Mouse (Mus musculus) left cerebral cortex, adult 2 months (tissue): ENCODE results near the gene Lax1. TPM values are rescaled to one million over a fixed set of nuclear protein-coding genes. Genes with fewer than 3 reads are reported as not detected.
"Not testable (repeated sequence)": the region's sequence is repeated elsewhere in the genome, so short reads cannot be mapped to it uniquely, and the experiment has no call there.

ENCODE experiments used
- DNase-seq, 2 experiments: peaks; one replicate each; pipeline ENCODE4 v3.0.0; 2021 to 2022; ENCODE audit warnings: low spot score in 2 of 2, mixed read lengths in 1 of 2; ENCODE audit errors: extremely low spot score in 1 of 2
- H3K27ac ChIP-seq: fragments of 200-600 bp; 2 replicates; pipeline ENCODE4 v1.8.1; 2022
- H3K4me3 ChIP-seq: fragments of 200-600 bp; 2 replicates; pipeline ENCODE4 v1.8.1; 2022
- CTCF ChIP-seq: fragments of 200-600 bp; IDR thresholded peaks from 2 replicates; pipeline ENCODE4 v1.8.1; 2022; ENCODE audit warnings: antibody characterized with exemption, mild to moderate bottlenecking, moderate library complexity
- intact Hi-C: fragments of 180-260 bp; cut with DNase I; formaldehyde crosslinking; loops from one replicate; pipeline ENCODE4 v1.15.1; 2025
- total RNA-seq, 2 experiments: library from RNA; stranded (reverse); gene quantifications; 2 replicates each; pipeline ENCODE4 v1.2.3; 2021

Lax1 gene
- total RNA-seq, 2 experiments from 2014 or later = 0.65 TPM; not detected in 1

GRCm38 (mm10) chr1:133711376-133711775 lies 21.5 kb upstream of the Lax1 start:
- intact Hi-C loops = no loop called here
- Histone ChIP-seq H3K4me3 (no peak overlapping the region), H3K27ac (no peak overlapping the region)
- TF ChIP-seq CTCF = no peak
- DNase-seq = no peak

GRCm38 (mm10) chr1:133710895-133711294 lies 21.0 kb upstream of the Lax1 start:
- TF ChIP-seq CTCF = no peak
- H3K27ac ChIP-seq = no peak overlapping the region
- intact Hi-C loops = no loop called here
- no peak overlapping the region for H3K4me3 ChIP-seq
- DNase-seq = no peak

GRCm38 (mm10) chr1:133709292-133709691 lies 19.4 kb upstream of the Lax1 start:
- intact Hi-C loops = no loop called here
- TF ChIP-seq CTCF = no peak
- Histone ChIP-seq H3K27ac (no peak overlapping the region), H3K4me3 (no peak overlapping the region)
- DNase-seq = no peak

GRCm38 (mm10) chr1:133701824-133702223 lies 11.9 kb upstream of the Lax1 start:
- intact Hi-C loops = not testable (repeated sequence)

GRCm38 (mm10) chr1:133697935-133698620 lies 8.2 kb upstream of the Lax1 start:
- no peak for DNase-seq
- Histone ChIP-seq H3K27ac (no peak overlapping the region), H3K4me3 (no peak overlapping the region)
- no peak for TF ChIP-seq CTCF
- intact Hi-C loops = loop anchor here (5.0 kb wide), 1 partner anchor 66 kb away; no protein-coding TSS in a partner anchor

More at GRCm38 (mm10) chr1:133701824-133702223, 11.9 kb upstream of the Lax1 start:
- not testable (repeated sequence) for H3K4me3 ChIP-seq, H3K27ac ChIP-seq, DNase-seq
- TF ChIP-seq CTCF = peak; percentile 47

GRCm38 (mm10) chr1:133695901-133696300 lies 6.0 kb upstream of the Lax1 start:
- no peak for TF ChIP-seq CTCF
- H3K27ac ChIP-seq = no peak overlapping the region
- intact Hi-C loops = loop anchor here (5.0 kb wide), 1 partner anchor 64 kb away; no protein-coding TSS in a partner anchor
- no peak for DNase-seq
- no peak overlapping the region for H3K4me3 ChIP-seq

GRCm38 (mm10) chr1:133694876-133695275 lies 5.0 kb upstream of the Lax1 start:
- H3K27ac ChIP-seq = no peak overlapping the region
- intact Hi-C loops = loop anchor here (5.0 kb wide), 1 partner anchor 63 kb away; no protein-coding TSS in a partner anchor

GRCm38 (mm10) chr1:133694301-133694700 lies 4.4 kb upstream of the Lax1 start:
- no peak for DNase-seq
- Histone ChIP-seq H3K4me3 (no peak overlapping the region), H3K27ac (no peak overlapping the region)
- intact Hi-C loops = no loop called here
- TF ChIP-seq CTCF = no peak

More at GRCm38 (mm10) chr1:133694876-133695275, 5.0 kb upstream of the Lax1 start:
- no peak overlapping the region for H3K4me3 ChIP-seq
- DNase-seq = no peak
- no peak for TF ChIP-seq CTCF

- no peak for TF ChIP-seq CTCF
These were observed 3.7 kb upstream of the Lax1 start for GRCm38 (mm10) chr1:133693536-133694114.

GRCm38 (mm10) chr1:133692195-133692594 lies 2.3 kb upstream of the Lax1 start:
- intact Hi-C loops = no loop called here
- TF ChIP-seq CTCF = no peak
- H3K4me3 ChIP-seq = no peak overlapping the region
- no peak overlapping the region for H3K27ac ChIP-seq
- no peak for DNase-seq

More at GRCm38 (mm10) chr1:133693536-133694114, 3.7 kb upstream of the Lax1 start:
- H3K27ac ChIP-seq = no peak overlapping the region
- H3K4me3 ChIP-seq = no peak overlapping the region
- intact Hi-C loops = no loop called here
- no peak for DNase-seq

GRCm38 (mm10) chr1:133691046-133691445 lies 1.1 kb upstream of the Lax1 start:
- Histone ChIP-seq H3K4me3 (no peak overlapping the region), H3K27ac (no peak overlapping the region)
- DNase-seq = no peak
- intact Hi-C loops = no loop called here
- no peak for TF ChIP-seq CTCF

- no peak for DNase-seq
- TF ChIP-seq CTCF = no peak
- Histone ChIP-seq H3K4me3 (no peak overlapping the region), H3K27ac (no peak overlapping the region)
- intact Hi-C loops = no loop called here
These were observed 1.6 kb downstream of the Lax1 start for GRCm38 (mm10) chr1:133688301-133688700.
